Mouse (Mus musculus): Measurements from ENCODE around the gene St8sia6.
"Not testable (repeated sequence)": the region's sequence is repeated elsewhere in the genome, so short reads cannot be mapped to it uniquely, and the experiment has no call there.

St8sia6 gene

GRCm38 (mm10) chr2:13793969-13794363, at the start of gene St8sia6:
St8sia6 (minus strand) TSS chr2:13794064.
- in situ Hi-C loops (cut with MboI; ENCODE audit: low sequenced_read_pairs), result no loop called here

DNA sequence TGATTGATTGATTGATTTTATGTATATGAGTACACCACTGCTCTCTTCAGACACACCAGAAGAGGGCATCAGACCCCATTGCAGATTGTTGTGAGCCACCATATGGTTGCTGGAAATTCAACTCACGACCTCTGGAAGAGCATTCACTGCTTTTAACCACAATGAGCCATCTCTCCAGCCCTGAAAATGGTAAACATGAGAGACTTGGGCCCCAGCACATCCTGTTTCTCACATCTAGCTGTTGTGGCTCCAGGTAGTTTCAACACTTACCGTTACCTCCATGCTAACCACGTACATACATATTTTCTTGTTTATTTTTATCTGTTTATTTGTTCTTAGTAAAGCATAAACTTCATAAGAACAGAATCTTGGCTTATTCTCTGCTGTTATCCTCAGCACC, 42.4 kb upstream of the St8sia6 start:
- in situ Hi-C loops (cut with MboI; ENCODE audit: low sequenced_read_pairs), result no loop called here

GRCm38 (mm10) chr2:13834989-13835388, 41.1 kb upstream of the St8sia6 start:
- in situ Hi-C loops (cut with MboI; ENCODE audit: low sequenced_read_pairs), result no loop called here

DNA sequence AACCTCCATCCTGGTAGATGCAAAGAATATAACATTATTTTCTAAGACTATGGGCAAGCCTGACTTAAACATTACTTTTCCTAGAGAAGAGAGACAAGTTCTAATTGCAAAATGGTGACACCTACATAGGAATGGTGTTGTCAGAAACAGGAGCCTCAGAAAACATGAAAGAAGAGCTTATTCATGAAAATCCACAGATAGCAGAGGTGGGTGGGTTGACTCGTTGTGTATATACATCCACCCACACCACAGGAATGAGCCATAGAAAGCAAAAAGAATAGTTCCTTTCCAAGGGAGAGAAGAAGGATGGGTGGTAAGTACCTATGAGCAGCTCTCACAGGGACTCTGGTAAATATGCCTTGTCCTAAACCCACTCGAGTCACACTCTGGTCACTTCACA, 22.8 kb upstream of the St8sia6 start:
- in situ Hi-C loops (cut with MboI; ENCODE audit: low sequenced_read_pairs), result no loop called here

- in situ Hi-C loops (cut with MboI; ENCODE audit: low sequenced_read_pairs), result no loop called here
These were observed 14.7 kb upstream of the St8sia6 start for GRCm38 (mm10) chr2:13808593-13808992.

DNA sequence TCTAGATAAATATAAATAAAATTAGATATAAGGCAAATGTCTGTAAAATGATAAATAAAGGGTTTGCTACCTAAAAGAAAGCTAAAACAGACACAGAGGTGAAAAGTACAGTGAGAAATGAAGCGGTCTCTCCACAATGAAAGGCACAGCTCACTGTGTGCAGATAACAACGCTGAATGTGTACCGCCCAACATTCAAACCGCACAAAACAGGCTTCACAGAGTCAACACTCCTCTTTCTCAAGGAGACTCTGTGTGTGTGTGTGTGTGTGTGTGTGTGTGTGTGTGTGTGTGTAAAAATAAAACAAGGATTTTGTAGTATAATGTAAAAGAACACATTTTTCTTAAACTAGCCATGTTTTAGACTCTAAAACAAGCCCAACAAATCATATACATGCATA, 14.1 kb upstream of the St8sia6 start:
- in situ Hi-C loops (cut with MboI; ENCODE audit: low sequenced_read_pairs), result no loop called here

GRCm38 (mm10) chr2:13806120-13806519, 12.3 kb upstream of the St8sia6 start:
- in situ Hi-C loops (cut with MboI; ENCODE audit: low sequenced_read_pairs), result no loop called here

GRCm38 (mm10) chr2:13800639-13801038, 6.8 kb upstream of the St8sia6 start:
- in situ Hi-C loops (cut with MboI; ENCODE audit: low sequenced_read_pairs), result no loop called here

DNA sequence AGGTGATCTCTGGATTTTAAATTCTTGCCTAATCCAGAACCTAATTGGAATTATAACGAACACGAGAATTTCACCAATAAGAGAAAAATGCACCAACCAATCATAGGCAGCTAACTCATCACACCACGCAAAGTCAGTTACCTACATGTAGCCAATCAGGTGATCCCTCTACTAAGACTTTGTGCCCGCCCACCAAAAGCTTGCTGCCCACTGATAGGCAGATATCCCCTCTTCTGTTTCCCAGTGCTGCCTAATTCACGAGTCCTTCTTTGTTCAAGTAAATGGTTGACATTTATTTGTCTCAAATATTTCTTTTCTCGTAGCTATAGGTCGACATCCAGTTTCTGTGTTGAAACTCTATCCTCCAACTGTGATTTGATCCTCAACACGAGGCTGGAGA, 582 bp upstream of the St8sia6 start:
- in situ Hi-C loops (cut with MboI; ENCODE audit: low sequenced_read_pairs), result no loop called here

DNA sequence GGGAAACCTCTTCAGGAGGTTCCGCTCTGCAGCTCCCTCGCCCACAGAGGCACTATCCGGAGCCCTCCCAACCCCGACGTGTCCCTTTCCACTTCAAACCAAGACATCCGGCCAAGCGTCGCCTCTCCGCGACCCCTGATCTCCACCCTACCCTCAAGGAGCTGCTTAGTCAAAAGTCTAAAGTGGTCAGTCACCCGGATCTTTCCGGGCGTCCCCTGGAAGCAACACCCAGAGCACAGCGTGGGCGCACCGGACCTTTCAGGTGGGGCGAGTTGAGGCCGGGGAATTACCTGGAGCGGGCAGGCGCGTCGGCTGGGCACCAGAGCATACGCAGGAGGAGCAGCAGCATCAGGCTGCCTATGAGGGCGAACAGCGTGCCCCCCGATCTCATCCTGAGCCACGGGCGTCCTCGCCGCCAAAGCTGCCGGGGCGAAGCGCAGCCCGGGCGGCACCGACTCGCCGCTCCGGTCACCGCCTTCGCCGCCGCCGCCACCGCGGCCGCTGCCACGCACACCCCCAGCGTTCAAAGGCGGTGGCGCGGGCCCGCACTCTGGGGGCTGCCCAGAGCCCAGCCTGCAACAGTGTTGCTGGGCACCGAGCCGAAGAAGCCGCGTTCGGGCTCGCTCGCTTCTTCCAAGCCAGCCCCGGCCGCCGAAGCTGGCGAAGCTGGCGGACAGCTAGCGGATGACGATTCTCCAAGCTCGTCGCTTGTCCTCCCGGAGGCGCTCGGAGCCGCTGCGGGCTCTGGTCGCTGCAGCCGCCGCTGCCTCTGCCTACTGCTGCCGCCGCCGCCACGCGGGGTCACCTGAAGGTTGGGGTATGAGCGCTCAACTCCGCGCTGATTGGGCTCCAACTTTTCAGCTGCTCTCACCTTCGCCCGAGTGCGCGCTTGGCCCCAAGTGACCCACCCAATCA, 553 bp downstream of the St8sia6 start:
- in situ Hi-C loops (cut with MboI; ENCODE audit: low sequenced_read_pairs), result no loop called here

GRCm38 (mm10) chr2:13792256-13793005, 1.4 kb downstream of the St8sia6 start:
- in situ Hi-C loops (cut with MboI; ENCODE audit: low sequenced_read_pairs), result no loop called here

GRCm38 (mm10) chr2:13791598-13791997, 2.3 kb downstream of the St8sia6 start:
- in situ Hi-C loops (cut with MboI; ENCODE audit: low sequenced_read_pairs), result no loop called here

GRCm38 (mm10) chr2:13789365-13789764, 4.5 kb downstream of the St8sia6 start:
- in situ Hi-C loops (cut with MboI; ENCODE audit: low sequenced_read_pairs), result no loop called here

GRCm38 (mm10) chr2:13786577-13787168, 7.2 kb downstream of the St8sia6 start:
- in situ Hi-C loops (cut with MboI; ENCODE audit: low sequenced_read_pairs), result no loop called here

DNA sequence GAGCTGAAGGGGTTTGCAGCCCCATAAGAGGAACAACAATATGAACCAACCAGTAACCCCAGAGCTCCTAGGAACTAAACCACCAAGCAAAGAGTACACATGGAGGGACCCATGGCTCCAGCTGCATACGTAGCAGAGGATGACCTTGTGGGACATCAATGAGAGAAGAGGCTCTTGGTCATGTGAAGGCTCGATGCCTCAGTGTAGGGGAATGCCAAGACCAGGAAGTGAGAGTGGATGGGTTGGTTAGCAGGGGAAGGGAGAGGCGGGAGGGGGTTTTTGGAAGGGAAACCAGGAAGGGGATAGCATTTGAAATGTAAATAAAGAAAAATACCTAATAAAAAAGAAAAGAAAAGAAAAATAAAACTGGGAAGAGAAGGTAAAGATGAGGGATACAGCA, 7.9 kb downstream of the St8sia6 start:
- in situ Hi-C loops (cut with MboI; ENCODE audit: low sequenced_read_pairs), result not testable (repeated sequence)

DNA sequence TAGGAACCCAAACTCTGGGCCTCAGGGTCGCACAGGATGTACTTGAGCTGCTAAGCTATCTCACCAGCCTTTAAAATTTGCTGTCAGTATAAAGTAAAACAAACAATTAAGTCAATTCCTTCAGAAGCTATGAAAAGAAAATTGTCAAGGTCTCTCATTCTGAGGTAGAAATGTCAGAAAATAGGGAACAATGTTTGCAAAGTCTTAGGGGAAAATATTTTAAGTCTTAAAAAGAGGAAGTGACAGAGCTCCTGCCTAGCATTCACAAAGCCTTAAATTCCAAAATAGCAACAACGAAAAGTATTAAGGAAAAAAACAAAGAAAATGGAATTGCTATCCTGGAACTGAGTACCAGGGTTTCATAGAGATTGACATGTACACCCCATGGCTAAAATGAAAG, 8.6 kb downstream of the St8sia6 start:
- in situ Hi-C loops (cut with MboI; ENCODE audit: low sequenced_read_pairs), result no loop called here

- in situ Hi-C loops (cut with MboI; ENCODE audit: low sequenced_read_pairs), result no loop called here
These were observed 9.4 kb downstream of the St8sia6 start for GRCm38 (mm10) chr2:13784448-13784847.

GRCm38 (mm10) chr2:13777032-13777431, 16.8 kb downstream of the St8sia6 start:
- in situ Hi-C loops (cut with MboI; ENCODE audit: low sequenced_read_pairs), result no loop called here

GRCm38 (mm10) chr2:13776453-13776852, 17.4 kb downstream of the St8sia6 start:
- in situ Hi-C loops (cut with MboI; ENCODE audit: low sequenced_read_pairs), result no loop called here

GRCm38 (mm10) chr2:13775056-13775455, 18.8 kb downstream of the St8sia6 start:
- in situ Hi-C loops (cut with MboI; ENCODE audit: low sequenced_read_pairs), result no loop called here

DNA sequence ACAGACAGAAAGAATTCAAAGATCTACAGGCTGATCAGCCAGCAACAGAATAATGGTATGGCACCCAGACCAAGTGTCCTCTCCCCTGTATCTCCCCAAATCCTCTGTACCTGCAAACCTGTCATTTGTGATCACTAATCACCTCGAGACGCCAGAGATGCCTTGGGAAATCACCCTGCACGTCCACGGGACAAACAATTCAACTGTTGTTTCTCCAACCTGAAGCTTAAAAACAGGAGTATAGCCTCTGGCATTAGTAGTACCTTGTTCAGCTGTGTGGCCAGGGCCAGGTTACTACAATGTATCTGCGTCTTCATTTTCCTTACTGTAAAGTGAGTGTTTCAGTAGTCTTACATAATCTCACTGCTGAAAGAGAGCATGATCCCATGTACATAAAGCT, 25.3 kb downstream of the St8sia6 start:
- in situ Hi-C loops (cut with MboI; ENCODE audit: low sequenced_read_pairs), result no loop called here
